ENCODE assay signal across 10 mouse cellular contexts in the genomic region with DNA sequence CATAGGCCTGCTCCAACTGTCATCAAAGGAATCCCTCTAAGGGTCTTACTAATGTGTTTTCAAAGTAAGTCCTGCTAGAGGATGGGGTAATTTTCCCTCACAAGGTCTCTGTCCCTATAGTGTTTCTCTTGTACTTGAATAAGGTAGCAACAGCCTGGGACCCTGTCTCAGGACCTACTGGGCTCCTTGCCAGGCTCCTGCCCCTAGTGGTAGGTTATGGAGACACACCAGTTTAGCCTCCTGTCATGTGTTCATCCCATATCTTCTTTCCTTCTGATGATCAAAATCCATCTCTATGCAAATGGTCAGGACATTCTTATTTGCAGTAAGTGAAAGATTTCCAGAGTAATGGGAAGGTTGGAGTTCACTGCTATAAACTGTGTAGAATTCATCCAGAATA.
DNase-seq lines count a peak whose midpoint lies in the region; ATAC-seq and TF ChIP-seq lines count a peak whose summit lies in the region.
"Had no signal": no experiment of that assay in that cellular context is flagged by ENCODE, and none has a peak within 500 bp of the region (broad histone marks: within the 10 kb centered on the region; RNA-seq: fewer than 3 reads in every experiment).

No protein-coding gene starts in this region.

- 0 out of 2 replicates have a peak, but pooled peaks have one; percentile 52 for ATAC-seq in megakaryocyte-erythroid progenitor cell, adult 5-6 weeks (replicated peaks; ENCODE audit: low FRiP score, low TSS enrichment, poor library complexity, severe bottlenecking)

- intact Hi-C loops in heart, adult 2 months (cut with DNase I) = no loop called here

- no peak for DNase-seq in heart, adult 2 months
- DNase-seq in heart, adult 11 months = no peak
- no peak for DNase-seq in lung, adult 2 months
- DNase-seq in lung, postnatal 36 days = no peak
- peak; percentile 22 for DNase-seq in WW6 (ENCODE audit: low read depth, low spot score)
- no peak for DNase-seq in urinary bladder, postnatal 25 days (ENCODE audit: low spot score)
- no peak for DNase-seq in layer of hippocampus, adult 11-12 months (ENCODE audit: low spot score)
- DNase-seq: cerebellum, adult 11 months had no signal

- H3K27me3 ChIP-seq in heart, adult 2 months (ENCODE audit: control insufficient read depth, insufficient read depth, low read length) = no peaks in the 10 kb centered on the region
- H3K27me3 ChIP-seq: neural tube, embryonic 15.5 days had no signal

- H3K4me1 ChIP-seq in heart, adult 2 months (ENCODE audit: control insufficient read depth, insufficient read depth, low read length) = no peaks in the 10 kb centered on the region
- no peaks in the 10 kb centered on the region for H3K4me1 ChIP-seq in lung, adult 2 months (ENCODE audit: control insufficient read depth, insufficient read depth, low read length)
- H3K4me1 ChIP-seq: neural tube, embryonic 15.5 days had no signal

- no peak for TF ChIP-seq EP300 in heart, adult 2 months (IDR thresholded peaks at IDR 0.05; ENCODE audit: insufficient read depth, low read depth, low read length)

- no peak overlapping the region for H3K9ac ChIP-seq in heart, adult 2 months (ENCODE audit: low read depth, low read length)
- H3K9ac ChIP-seq: neural tube, embryonic 15.5 days had no signal

- no peak overlapping the region for H3K4me3 ChIP-seq in heart, adult 2 months
- H3K4me3 ChIP-seq in lung, adult 2 months (replicated peaks; ENCODE audit: extremely low read depth, low read depth, low read length) = no peak overlapping the region
- H3K4me3 ChIP-seq: neural tube, embryonic 15.5 days had no signal

- no peaks in the 10 kb centered on the region for H3K79me2 ChIP-seq in heart, adult 2 months (replicated peaks; ENCODE audit: control insufficient read depth, insufficient read depth, low read length)

- no peak overlapping the region for H3K27ac ChIP-seq in heart, adult 2 months
- H3K27ac ChIP-seq: neural tube, embryonic 15.5 days had no signal

- no peaks in the 10 kb centered on the region for H3K36me3 ChIP-seq in heart, adult 2 months (ENCODE audit: control insufficient read depth, insufficient read depth, low read length)
- H3K36me3 ChIP-seq: neural tube, embryonic 15.5 days had no signal

- peak; percentile 29 for TF ChIP-seq CTCF in heart, adult 2 months (IDR thresholded peaks at IDR 0.05)
- TF ChIP-seq CTCF in lung, adult 2 months (IDR thresholded peaks at IDR 0.05; ENCODE audit: insufficient read depth, low read length) = peak; percentile 14; the same call in 1 of the 2 replicates

- TF ChIP-seq POLR2A in heart, adult 2 months (IDR thresholded peaks at IDR 0.05; ENCODE audit: insufficient read depth, low read depth, low read length) = no peak
- TF ChIP-seq POLR2A in lung, adult 2 months (IDR thresholded peaks at IDR 0.05; ENCODE audit: borderline replicate concordance, extremely low read depth, low read depth, low read length) = no peak
